Mouse (Mus musculus) lung, postnatal 0 days (tissue): ENCODE measurements at regions not wholly inside any gene's neighbourhood (a gene's known extent, or its start where the extent isn't known, plus 50 kb on each side); places are given as distances from the start of the nearest gene placed in this dataset.

ENCODE experiments used
- CTCF ChIP-seq: IDR thresholded peaks from 2 replicates; pipeline ENCODE4 v1.5.1; 2016; ENCODE audit warnings: antibody characterized with exemption, mild to moderate bottlenecking
- EP300 ChIP-seq: IDR thresholded peaks from 2 replicates; pipeline ENCODE4 v1.6.1; 2016; ENCODE audit warnings: antibody characterized with exemption, mild to moderate bottlenecking, control low read depth

DNA sequence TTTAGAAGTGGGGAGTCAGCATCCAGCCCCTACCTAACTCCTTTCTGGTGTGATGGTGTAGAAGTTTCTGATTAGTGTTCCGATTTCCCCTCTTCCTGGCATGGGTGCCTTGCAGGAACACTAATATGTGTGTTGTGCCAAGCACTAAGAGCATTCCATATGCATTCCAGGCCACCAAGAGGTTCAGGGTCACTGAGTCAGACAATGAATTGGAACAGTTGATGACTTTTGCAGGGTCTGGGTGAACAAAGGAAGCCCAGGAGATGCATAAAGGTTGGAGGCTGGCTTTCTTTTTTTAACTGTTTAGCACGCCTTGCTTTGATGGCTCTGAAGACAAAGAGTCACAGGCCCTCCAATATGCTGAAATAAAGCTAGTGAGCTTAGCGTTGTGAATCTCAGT is 244.3 kb upstream of the Thbs1 start:
- no peak for TF ChIP-seq CTCF
- no peak for TF ChIP-seq EP300
